Mouse (Mus musculus) gastrocnemius, postnatal 36 days (tissue): Measurements from ENCODE around the gene Maf. TPM values are rescaled to one million over a fixed set of nuclear protein-coding genes. Genes with fewer than 3 reads are reported as not detected.
A peak's percentile ranks its signal among the peaks of the same experiment; 100 is the strongest.

Source experiments
- DNase-seq, 2 experiments: peaks; one replicate each; pipeline ENCODE4 v3.0.0; 2022
- intact Hi-C: fragments of 180-260 bp; cut with DNase I; formaldehyde crosslinking; loops from one replicate; pipeline ENCODE4 v1.15.1; 2025
- total RNA-seq, 2 experiments: library from RNA; stranded (reverse); gene quantifications; 2 replicates each; pipeline ENCODE4 v1.2.3; 2021

The Maf gene
- total RNA-seq, 2 experiments from 2014 or later, result 107 to 124 TPM

- intact Hi-C loops, result loop anchor here (5.0 to 10.0 kb wide), 7 partner anchors 65 to 1255 kb away; no protein-coding TSS in a partner anchor
- DNase-seq, result peak; percentile 52 to 73
Measured at GRCm38 (mm10) chr8:115706861-115707730, 498 bp downstream of the Maf start.

- intact Hi-C loops, result loop anchor here (5.0 to 10.0 kb wide), 7 partner anchors 64 to 1254 kb away; no protein-coding TSS in a partner anchor
- DNase-seq, result peak; percentile 29 to 66
Measured at GRCm38 (mm10) chr8:115706411-115706860, 1.2 kb downstream of the Maf start.

GRCm38 (mm10) chr8:115705591-115706110, 1.9 kb downstream of the Maf start:
- intact Hi-C loops, result loop anchor here (5.0 to 10.0 kb wide), 7 partner anchors 63 to 1253 kb away; no protein-coding TSS in a partner anchor
- peak; percentile 43 to 59 for DNase-seq

- DNase-seq, result no peak
- intact Hi-C loops, result loop anchor here (10.0 kb wide), 1 partner anchor 118 kb away; no protein-coding TSS in a partner anchor
Measured at GRCm38 (mm10) chr8:115703056-115703455, 4.5 kb downstream of the Maf start.

GRCm38 (mm10) chr8:115701001-115701400, 6.6 kb downstream of the Maf start:
- intact Hi-C loops, result loop anchor here (10.0 kb wide), 1 partner anchor 116 kb away; no protein-coding TSS in a partner anchor
- DNase-seq, result no peak

- no peak for DNase-seq
- intact Hi-C loops, result loop anchor here (5.0 kb wide), 1 partner anchor 37 kb away; no protein-coding TSS in a partner anchor
Measured at GRCm38 (mm10) chr8:115699151-115699550, 8.4 kb downstream of the Maf start.

- intact Hi-C loops, result loop anchor here (5.0 kb wide), 1 partner anchor 35 kb away; no protein-coding TSS in a partner anchor
Measured at GRCm38 (mm10) chr8:115697410-115697809, 10.2 kb downstream of the Maf start.

GRCm38 (mm10) chr8:115696661-115697060, 10.9 kb downstream of the Maf start:
- intact Hi-C loops, result loop anchor here (5.0 kb wide), 1 partner anchor 34 kb away; no protein-coding TSS in a partner anchor
- no peak for DNase-seq

More at GRCm38 (mm10) chr8:115697410-115697809, 10.2 kb downstream of the Maf start:
- no peak for DNase-seq

GRCm38 (mm10) chr8:115687349-115687748, 20.2 kb downstream of the Maf start:
- no peak for DNase-seq
- intact Hi-C loops, result loop anchor here (5.0 kb wide), 1 partner anchor 40 kb away; no protein-coding TSS in a partner anchor

- no peak for DNase-seq
- intact Hi-C loops, result no loop called here
Measured at GRCm38 (mm10) chr8:115683309-115683708, 24.3 kb downstream of the Maf start.

GRCm38 (mm10) chr8:115679539-115679938, 28.1 kb downstream of the Maf start:
- intact Hi-C loops, result no loop called here
- DNase-seq, result no peak

- no peak for DNase-seq
- intact Hi-C loops, result loop anchor here (5.0 kb wide), 1 partner anchor 32 kb away; no protein-coding TSS in a partner anchor
Measured at GRCm38 (mm10) chr8:115664866-115665265, 42.7 kb downstream of the Maf start.

GRCm38 (mm10) chr8:115650110-115650521, 57.5 kb downstream of the Maf start:
- intact Hi-C loops, result no loop called here
- DNase-seq, result peak in 1 of 2 experiments; percentile 15

- intact Hi-C loops, result loop anchor here (5.0 kb wide), 1 partner anchor 42 kb away; no protein-coding TSS in a partner anchor
- DNase-seq, result no peak
Measured at GRCm38 (mm10) chr8:115645139-115645538, 62.5 kb downstream of the Maf start.

GRCm38 (mm10) chr8:115641936-115642335, 65.7 kb downstream of the Maf start:
- intact Hi-C loops, result loop anchor here (5.0 kb wide), 1 partner anchor 65 kb away; the partner anchor contains the start of gene Maf
- DNase-seq, result no peak

GRCm38 (mm10) chr8:115639951-115640350, 67.6 kb downstream of the Maf start:
- intact Hi-C loops, result loop anchor here (5.0 kb wide), 1 partner anchor 67 kb away; the partner anchor contains the start of gene Maf
- peak in 1 of 2 experiments; percentile 32 for DNase-seq

GRCm38 (mm10) chr8:115636751-115637150, 70.8 kb downstream of the Maf start:
- intact Hi-C loops, result no loop called here
- no peak for DNase-seq
